Mouse (Mus musculus) intestine, embryonic 16.5 days (tissue): ENCODE data around the gene Anln. TPM values are rescaled to one million over a fixed set of nuclear protein-coding genes. Genes with fewer than 3 reads are reported as not detected.

ENCODE experiments used
- ATAC-seq: fragments of 200-750 bp; cut with Nextera tagmentation; 2 replicates; pipeline ENCODE4 v1.8.0; 2017; ENCODE audit warnings: moderate TSS enrichment, moderate library complexity
- H3K27ac ChIP-seq: fragments of 300-500 bp; sonication (generic); 2 replicates; pipeline ENCODE4 v1.5.1; 2014; ENCODE audit warnings: mild to moderate bottlenecking, low read length
- H3K27me3 ChIP-seq: fragments of 300-500 bp; sonication (generic); replicated peaks from 2 replicates; pipeline ENCODE4 v1.6.1; 2014; ENCODE audit warnings: low read length, control low read depth, mixed read lengths; ENCODE audit not compliant: control insufficient read depth, insufficient read depth
- H3K36me3 ChIP-seq: fragments of 300-500 bp; sonication (generic); 2 replicates; pipeline ENCODE4 v1.6.1; 2014; ENCODE audit warnings: low read length, control low read depth; ENCODE audit not compliant: control insufficient read depth, insufficient read depth
- H3K4me1 ChIP-seq: fragments of 300-500 bp; sonication (generic); 2 replicates; pipeline ENCODE4 v1.6.1; 2014; ENCODE audit warnings: low read length, control low read depth, mixed read lengths; ENCODE audit not compliant: control insufficient read depth, insufficient read depth
- H3K4me2 ChIP-seq: fragments of 300-500 bp; sonication (generic); 2 replicates; pipeline ENCODE4 v1.6.1; 2014; ENCODE audit warnings: low read depth, low read length, control low read depth
- H3K4me3 ChIP-seq: fragments of 300-500 bp; sonication (generic); 2 replicates; pipeline ENCODE4 v1.5.1; 2014; ENCODE audit warnings: mild to moderate bottlenecking, low read length
- H3K9ac ChIP-seq: fragments of 300-500 bp; sonication (generic); 2 replicates; pipeline ENCODE4 v1.6.1; 2014; ENCODE audit warnings: low read depth, low read length
- H3K9me3 ChIP-seq: fragments of 300-500 bp; sonication (generic); 2 replicates; pipeline ENCODE4 v1.6.1; 2016; ENCODE audit warnings: low read length, control low read depth; ENCODE audit not compliant: control insufficient read depth
- WGBS: fragments of 180-500 bp; shearing (Covaris S2); extraction: QIAGEN DNeasy Blood & Tissue Kit; methylation state at CpG from one replicate; pipeline ENCODE4 v1.1.7; 2014; 5-methylcytosine and 5-hydroxymethylcytosine counted together
- polyA plus RNA-seq: library from polyadenylated mRNA; unstranded; fragments of >200 nt; fragmentation: Nextera tagmentation; extraction: Ambion mirVana; gene quantifications from 2 replicates; pipeline ENCODE4 v1.2.1, GENCODE M21; 2015

Anln gene
- 35.7 and 36.0 TPM in 2 replicates for polyA plus RNA-seq

DNA sequence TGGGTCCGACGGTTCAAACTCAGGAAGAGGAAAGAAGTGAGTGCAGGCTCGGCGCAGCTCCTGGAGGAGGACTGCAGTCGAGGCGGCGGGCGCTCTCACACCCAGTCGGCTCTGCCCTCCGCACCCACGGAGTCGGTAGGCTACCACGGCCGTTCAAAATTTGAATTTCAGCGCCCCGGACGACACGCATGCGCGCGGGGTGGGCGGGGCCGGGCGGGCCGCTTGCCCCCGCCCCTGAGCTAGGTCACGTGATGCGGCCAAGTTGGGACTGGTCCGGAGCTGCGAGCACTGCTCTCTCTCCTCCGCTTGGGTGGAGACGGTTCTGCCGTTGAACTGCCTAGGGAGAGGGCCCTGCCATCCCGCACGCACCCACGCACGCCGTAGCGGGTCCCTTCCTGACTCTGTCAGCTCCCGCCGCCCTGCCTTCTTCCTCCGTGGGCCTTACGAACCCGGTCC, at the start of gene Anln:
Anln (minus strand) TSS at position 168 of the 456 bp plus-strand sequence.
- H3K4me2 ChIP-seq: peak within 1 kb of the TSS; percentile 92
- H3K4me1 ChIP-seq: peaks cover 16% of the 10 kb centered on the region; the same call in 1 of the 2 replicates
- peak within 1 kb of the TSS; percentile 95 for H3K27ac ChIP-seq
- no peaks in the 10 kb centered on the region for H3K36me3 ChIP-seq
- H3K4me3 ChIP-seq: peak within 1 kb of the TSS; percentile 96
- H3K9ac ChIP-seq: peak within 1 kb of the TSS; percentile 90
- H3K27me3 ChIP-seq: no peaks in the 10 kb centered on the region
- 0% methylated on average over 44 of the region's 44 CpGs for WGBS
- no peaks in the 10 kb centered on the region for H3K9me3 ChIP-seq
- ATAC-seq: peak; percentile 96

DNA sequence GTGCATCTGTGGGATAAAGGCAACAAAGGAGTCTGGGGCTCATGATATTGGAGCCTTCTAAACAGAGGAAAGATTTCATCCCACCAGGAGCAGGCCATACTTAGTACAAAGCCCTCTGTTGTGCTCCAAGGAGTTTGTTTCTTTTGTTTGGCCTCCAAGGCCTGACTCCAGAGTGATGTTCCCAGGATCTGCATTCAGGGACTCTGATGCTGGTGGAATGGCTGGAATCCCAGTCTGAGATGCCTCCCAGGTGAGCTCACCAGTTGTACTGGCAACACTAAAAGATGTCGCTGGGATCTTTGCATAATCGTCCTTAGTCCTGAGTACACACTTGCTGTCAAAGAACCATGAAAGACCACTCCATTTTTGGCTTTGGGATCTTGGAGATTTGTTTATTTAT, 45.1 kb upstream of the Anln start:
- Histone ChIP-seq H3K36me3 (no peaks in the 10 kb centered on the region), H3K4me2 (no peak overlapping the region), H3K4me3 (no peak overlapping the region), H3K27me3 (no peaks in the 10 kb centered on the region), H3K9ac (no peak overlapping the region), H3K4me1 (no peaks in the 10 kb centered on the region), H3K27ac (no peak overlapping the region), H3K9me3 (no peaks in the 10 kb centered on the region)
- WGBS: 89% methylated on average over 2 of the region's 2 CpGs
- no peak for ATAC-seq

DNA sequence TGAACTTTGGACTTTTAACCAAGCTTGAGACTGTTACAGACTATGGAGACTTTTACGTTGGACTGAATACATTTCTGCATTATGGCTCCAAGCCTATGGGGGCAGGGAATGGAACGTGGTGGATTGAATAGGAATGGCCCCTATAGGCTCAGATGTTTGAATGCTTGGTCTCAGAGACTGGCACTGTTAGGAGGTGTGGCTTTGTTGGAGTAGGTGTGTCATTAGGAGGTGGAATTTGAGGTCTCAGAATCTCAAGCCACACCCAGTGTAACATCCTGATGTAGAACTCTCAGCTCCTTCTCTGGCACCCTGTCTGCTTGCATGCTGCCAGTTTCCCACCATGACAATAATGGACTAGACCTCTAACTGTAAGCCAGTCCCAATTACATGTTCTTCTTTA, 44.2 kb upstream of the Anln start:
- Histone ChIP-seq H3K4me2 (no peak overlapping the region), H3K36me3 (no peaks in the 10 kb centered on the region), H3K9me3 (no peaks in the 10 kb centered on the region), H3K4me3 (no peak overlapping the region), H3K27ac (no peak overlapping the region), H3K27me3 (no peaks in the 10 kb centered on the region), H3K4me1 (no peaks in the 10 kb centered on the region), H3K9ac (no peak overlapping the region)
- WGBS: 69% methylated on average over 2 of the region's 2 CpGs
- no peak for ATAC-seq

DNA sequence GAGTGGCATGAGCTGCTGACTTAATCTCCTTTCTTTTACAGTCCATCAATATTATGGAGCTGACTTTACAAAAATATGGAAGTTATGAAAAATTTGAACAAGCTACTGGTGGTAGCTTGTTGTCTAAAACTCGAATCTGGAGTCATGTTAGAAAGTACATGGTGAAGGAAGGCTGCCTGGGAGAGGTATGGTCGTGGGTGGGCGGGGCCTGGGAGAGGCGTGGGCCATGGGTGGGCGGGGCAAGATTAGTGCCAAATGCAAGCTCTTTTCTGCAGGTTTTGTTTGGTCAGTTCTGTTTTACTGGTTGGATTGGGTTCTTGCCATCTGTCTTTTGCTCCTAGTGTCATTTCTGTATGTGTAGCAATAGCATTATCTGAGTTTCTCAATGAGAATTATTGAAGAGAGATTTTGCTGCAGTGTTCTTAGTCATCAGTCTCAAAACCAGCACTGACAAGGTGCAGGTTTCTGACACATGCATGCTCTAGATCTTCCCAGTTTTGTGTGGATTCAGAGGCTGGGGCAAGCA, 41.4 kb upstream of the Anln start:
- H3K4me2 ChIP-seq: no peak overlapping the region

DNA sequence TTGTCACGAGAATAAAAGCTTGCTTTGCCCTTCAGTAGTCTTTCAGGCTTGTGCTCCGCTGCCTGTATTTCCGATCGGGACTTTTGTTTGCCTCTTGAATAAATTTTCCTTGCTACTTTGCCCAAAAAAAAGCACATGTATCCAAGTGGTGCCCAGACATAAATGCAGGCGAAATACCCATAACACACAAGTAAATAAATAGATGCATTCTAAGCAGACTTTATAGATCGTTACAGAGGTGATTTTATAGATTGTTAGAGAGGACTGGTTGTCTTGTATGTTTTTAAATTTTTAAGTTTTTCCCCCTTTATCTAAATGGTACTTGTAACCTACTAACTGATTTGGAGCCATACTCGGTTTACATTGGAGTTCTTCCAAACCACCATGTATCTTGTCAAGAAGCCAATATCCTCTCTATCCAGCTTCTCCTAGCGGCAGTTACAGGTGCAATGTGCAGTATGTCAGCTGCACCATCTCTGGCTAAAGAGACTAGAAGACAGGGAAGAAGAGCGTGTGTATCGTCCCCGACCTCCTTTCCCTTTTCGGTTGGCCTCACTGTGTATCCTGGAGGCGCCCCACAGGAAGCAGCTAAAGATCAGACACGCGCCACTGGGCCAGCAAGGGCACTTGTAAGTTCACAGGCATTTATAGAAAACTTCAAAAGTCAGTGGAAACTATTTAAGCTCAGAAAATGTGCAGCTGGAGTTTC, 40.7 kb upstream of the Anln start:
- no peak overlapping the region for H3K4me2 ChIP-seq
- H3K9me3 ChIP-seq: no peaks in the 10 kb centered on the region
- H3K27me3 ChIP-seq: no peaks in the 10 kb centered on the region
- no peak overlapping the region for H3K27ac ChIP-seq
- H3K4me1 ChIP-seq: no peaks in the 10 kb centered on the region
- ATAC-seq: no peak
- H3K9ac ChIP-seq: no peak overlapping the region
- 51% methylated on average over 15 of the region's 15 CpGs for WGBS
- no peaks in the 10 kb centered on the region for H3K36me3 ChIP-seq
- H3K4me3 ChIP-seq: no peak overlapping the region

More for the DNA sequence above, 41.4 kb upstream of the Anln start:
- ATAC-seq: no peak
- H3K36me3 ChIP-seq: no peaks in the 10 kb centered on the region
- WGBS: 34% methylated on average over 5 of the region's 5 CpGs
- H3K9me3 ChIP-seq: no peaks in the 10 kb centered on the region
- no peaks in the 10 kb centered on the region for H3K4me1 ChIP-seq
- no peak overlapping the region for H3K4me3 ChIP-seq
- H3K27ac ChIP-seq: no peak overlapping the region
- no peak overlapping the region for H3K9ac ChIP-seq
- no peaks in the 10 kb centered on the region for H3K27me3 ChIP-seq

DNA sequence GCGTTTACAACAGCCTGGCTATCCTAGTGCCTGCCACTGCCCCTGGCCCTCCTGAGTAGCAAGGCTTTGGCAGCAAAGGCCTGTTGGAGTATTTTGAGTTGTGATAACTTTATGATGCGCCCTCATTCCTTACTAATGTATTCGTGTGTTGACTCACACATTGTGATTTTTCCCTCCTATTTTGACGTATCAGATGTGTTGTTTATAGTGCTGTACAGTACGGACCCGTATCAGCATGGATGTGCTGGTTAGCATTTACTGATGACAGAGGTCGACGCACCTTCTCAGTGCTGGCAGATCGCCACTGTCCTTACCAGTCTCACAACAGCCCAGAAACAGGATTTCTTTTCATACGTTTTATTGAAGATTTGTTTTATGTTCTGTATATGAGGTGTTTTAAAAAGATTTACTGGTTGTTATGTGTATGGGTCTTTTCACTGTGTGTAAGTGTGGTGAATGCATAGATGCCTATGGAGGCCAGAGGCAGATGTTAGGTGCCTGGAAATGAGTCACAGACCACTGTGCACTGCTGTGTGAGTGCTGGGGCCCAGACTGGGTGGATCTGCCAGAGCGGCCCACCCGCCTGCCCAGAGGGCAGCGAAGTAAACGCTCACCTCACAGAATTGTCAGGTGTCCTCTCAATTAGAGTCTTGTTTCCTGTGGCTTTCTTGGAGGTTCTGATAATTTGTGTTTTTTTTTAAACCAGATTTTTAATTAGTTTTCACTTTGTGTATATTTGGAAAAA, 39.9 kb upstream of the Anln start:
- WGBS: 66% methylated on average over 14 of the region's 14 CpGs
- Histone ChIP-seq H3K9ac (no peak overlapping the region), H3K4me3 (no peak overlapping the region), H3K4me2 (no peak overlapping the region), H3K36me3 (no peaks in the 10 kb centered on the region), H3K9me3 (no peaks in the 10 kb centered on the region), H3K4me1 (no peaks in the 10 kb centered on the region), H3K27me3 (no peaks in the 10 kb centered on the region), H3K27ac (no peak overlapping the region)
- no peak for ATAC-seq

DNA sequence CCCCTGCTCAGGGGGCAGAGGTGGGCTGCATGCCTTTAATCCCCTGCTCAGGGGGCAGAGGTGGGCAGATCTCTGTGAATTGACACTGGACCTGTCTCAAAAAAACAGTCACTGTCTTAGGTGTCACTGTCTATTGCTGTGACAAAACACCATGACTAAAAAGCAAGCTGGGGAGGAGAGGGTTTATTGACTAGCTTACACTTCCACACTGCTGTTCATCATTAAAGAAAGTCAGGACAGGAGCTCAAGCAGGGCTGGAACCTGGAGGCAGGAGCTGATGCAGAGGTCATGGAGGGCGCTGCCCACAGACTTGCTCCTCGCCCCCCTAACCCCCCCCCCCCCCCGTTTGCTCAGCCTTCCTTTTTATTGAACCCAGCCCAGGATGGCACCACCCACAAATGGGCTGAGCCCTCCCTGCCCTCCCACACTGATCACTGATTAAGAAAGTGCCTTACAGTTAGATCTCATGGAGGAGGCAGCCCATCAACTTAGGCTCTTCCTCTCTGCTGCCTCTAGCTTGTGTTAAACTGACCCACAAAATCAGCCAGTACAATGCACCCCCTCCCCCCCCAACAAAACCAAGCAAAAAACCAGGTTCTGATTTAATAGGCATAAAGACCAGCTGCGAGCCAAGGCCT, 39.2 kb upstream of the Anln start:
- Histone ChIP-seq H3K4me1 (no peaks in the 10 kb centered on the region), H3K9ac (no peak overlapping the region), H3K36me3 (no peaks in the 10 kb centered on the region), H3K4me2 (no peak overlapping the region), H3K27ac (no peak overlapping the region), H3K9me3 (no peaks in the 10 kb centered on the region), H3K4me3 (no peak overlapping the region), H3K27me3 (no peaks in the 10 kb centered on the region)
- no peak for ATAC-seq
- 61% methylated on average over 3 of the region's 4 CpGs for WGBS

DNA sequence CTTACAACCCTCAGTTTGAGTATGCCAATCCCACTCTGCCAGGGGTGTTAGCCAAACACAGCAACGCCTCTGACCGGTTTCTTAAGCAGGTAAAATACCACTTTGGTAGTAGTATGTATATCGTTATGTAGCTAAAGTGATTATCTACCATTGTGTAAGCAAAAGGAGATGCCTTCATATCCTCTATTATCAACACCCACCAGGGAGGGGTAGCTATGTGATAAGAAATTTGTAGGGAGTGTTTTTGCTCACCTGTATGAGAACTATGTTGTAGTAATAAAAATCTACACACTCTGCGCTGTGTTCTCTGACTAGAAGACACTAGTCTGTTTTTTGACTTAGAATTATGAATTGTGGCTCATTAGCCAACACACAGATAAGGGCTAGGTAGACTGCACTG, 35.7 kb upstream of the Anln start:
- WGBS: 85% methylated on average over 4 of the region's 4 CpGs
- H3K27ac ChIP-seq: no peak overlapping the region
- H3K27me3 ChIP-seq: no peaks in the 10 kb centered on the region
- no peak overlapping the region for H3K4me2 ChIP-seq
- H3K36me3 ChIP-seq: no peaks in the 10 kb centered on the region
- H3K9me3 ChIP-seq: no peaks in the 10 kb centered on the region
- H3K9ac ChIP-seq: no peak overlapping the region
- no peaks in the 10 kb centered on the region for H3K4me1 ChIP-seq
- no peak overlapping the region for H3K4me3 ChIP-seq
- ATAC-seq: no peak

DNA sequence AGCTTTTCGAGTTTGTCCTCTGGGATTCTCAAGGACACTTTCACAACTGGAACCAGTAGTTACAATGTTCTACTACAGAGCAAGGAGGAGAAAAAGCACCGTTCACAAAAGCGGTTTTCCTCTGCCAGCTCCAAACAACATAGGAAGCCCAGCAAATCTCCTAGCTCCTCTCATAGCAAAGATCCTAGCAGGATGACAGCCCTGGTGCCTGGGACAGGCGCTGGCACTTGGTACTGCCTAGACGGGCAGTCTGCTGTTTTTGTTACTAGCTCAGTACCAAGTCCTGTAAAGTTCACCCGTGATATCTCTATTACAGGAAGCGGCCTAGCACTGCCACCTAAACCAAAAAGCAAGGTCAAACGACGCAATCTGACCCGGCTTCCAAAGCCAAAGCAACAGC, 35.2 kb upstream of the Anln start:
- 70% methylated on average over 10 of the region's 10 CpGs for whole genome bisulfite sequencing
- no peak overlapping the region for H3K9ac ChIP-seq

More for the DNA sequence above, 35.2 kb upstream of the Anln start:
- Histone ChIP-seq H3K4me2 (no peak overlapping the region), H3K27ac (no peak overlapping the region), H3K4me3 (no peak overlapping the region), H3K4me1 (no peaks in the 10 kb centered on the region), H3K36me3 (no peaks in the 10 kb centered on the region), H3K9me3 (no peaks in the 10 kb centered on the region), H3K27me3 (no peaks in the 10 kb centered on the region)
- ATAC-seq: no peak
